Mouse (Mus musculus): ENCODE data around the gene Akap13.

Gene Akap13

DNA sequence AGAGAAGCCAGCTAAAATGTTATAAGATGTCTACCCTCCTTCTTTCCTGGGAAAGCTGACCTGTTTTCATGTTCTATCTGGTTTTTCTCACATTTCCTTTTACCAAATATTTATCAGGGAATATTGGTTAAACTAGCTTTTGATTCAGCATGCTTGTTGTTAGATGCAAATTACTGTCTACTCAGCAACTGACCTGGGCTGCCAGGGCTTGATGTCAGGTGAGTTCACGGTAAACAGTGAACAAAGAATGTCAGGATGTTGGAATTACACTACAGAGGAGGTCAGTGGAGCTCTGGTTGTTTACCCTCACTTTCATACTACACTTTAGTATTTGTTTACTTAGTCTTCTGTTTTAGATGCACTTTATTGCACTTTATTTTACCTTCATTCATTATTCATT is 5.0 kb downstream of the Akap13 start:
- DNase-seq (ENCODE audit: low spot score): no peak

DNA sequence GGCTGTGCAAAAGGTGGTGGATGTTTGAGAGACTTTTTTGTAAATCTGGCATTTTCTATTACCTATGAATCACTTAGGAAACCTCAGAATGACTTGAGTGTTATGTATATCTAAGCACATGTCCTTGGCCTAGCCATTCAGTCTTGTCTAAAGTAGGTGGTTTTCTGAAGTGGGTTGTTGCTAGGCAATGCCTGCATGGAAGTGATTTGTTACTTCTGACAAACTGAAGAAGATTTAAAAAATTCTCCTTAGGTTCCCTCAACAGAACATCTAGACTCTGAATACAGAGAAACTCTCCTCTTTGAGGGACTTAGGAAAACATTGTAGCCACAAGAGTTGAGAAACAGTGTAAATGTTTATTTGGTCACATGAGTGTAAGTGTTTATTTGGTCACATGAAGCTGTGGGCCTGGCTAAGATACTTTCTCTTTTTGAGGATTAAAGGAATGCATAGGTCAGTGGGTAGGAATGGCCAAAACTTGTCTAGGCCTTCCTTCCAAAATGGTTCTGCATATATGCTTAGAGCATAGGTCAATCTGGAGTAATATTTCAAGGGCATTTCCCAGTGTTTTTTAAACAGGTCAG is 8.3 kb downstream of the Akap13 start:
- DNase-seq (ENCODE audit: low spot score): no peak

DNA sequence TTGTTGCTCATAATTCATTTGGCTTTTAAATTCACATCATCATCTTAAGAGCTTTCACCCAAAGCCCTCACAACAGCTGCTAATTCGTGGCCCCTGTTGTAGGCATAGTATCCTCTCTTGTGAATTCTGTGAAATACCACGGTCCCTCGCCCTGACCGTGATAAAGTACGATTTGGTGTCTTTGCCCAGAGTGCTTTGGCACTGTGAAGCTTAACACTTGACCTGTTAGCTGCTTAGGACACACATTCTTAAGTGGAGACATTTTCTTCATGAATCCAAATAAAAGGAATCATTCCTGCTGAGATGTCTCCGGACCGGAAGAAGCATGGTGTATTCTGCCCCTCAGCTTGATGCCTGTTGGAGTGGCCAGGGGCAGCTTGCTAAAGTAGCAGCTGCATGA is 12.5 kb downstream of the Akap13 start:
- DNase-seq (ENCODE audit: low spot score): no peak

GRCm38 (mm10) chr7:75470318-75470925 is 15.1 kb downstream of the Akap13 start:
- no peak for DNase-seq (ENCODE audit: low spot score)

DNA sequence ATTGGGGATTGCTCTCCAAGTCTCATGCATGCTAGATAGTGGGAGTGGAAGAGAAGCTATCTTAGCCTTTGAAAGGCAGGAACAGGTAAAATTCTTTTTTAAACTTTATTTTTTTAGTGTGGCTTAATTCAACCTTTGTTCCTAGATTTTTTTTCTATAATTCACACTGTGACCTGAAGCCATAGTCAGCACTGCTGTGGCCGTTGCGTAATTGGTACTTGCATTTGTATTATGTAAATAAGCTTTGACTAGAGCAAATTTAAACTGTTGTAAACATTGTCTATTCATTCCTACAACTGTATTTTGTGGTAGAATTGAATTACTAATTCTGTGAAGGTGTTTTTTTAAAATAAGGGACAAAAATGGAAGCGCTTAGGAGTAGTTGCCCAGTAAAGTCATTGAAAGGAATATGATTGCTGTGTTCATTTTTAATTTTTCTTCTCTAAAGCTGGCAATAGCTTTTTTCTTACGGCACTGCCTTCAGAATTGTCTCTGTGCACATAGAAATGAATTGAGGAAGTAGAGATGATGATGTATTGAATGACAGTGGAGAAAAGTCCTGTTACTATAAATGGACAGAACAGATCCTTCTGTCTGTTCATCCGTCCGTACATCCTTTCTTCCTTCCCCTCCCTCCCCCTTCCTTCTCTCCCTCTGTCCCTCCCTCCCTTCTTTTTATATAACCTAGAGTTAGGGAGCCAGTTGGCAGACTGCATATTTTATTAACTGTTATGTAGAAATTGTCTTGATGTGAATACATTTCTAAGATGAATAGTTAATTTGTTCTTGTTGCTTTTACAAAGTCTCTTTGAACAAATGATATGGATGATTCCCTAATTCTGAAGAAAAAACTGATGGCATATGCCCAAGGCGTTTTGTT is 17.2 kb downstream of the Akap13 start:
- DNase-seq (ENCODE audit: low spot score): no peak

DNA sequence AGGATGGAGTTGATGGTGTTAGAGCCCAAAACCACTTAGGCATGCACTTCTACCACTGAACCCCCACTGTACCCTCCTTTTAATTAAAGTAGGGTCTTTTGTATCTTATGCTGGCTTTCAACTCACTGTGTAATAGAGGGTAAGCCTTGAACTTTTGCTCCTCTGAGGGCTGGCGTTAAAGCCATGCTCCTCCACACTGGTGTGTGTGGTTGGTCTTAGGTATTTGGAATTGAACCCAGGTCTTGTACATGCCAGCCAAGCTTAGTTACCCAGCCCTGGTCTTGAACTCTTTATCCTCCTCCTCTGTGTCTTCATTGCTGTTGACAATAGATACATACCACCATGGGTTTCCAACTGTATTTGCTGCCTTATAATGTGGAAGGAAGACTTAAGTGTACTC is 18.0 kb downstream of the Akap13 start:
- DNase-seq (ENCODE audit: low spot score): no peak

DNA sequence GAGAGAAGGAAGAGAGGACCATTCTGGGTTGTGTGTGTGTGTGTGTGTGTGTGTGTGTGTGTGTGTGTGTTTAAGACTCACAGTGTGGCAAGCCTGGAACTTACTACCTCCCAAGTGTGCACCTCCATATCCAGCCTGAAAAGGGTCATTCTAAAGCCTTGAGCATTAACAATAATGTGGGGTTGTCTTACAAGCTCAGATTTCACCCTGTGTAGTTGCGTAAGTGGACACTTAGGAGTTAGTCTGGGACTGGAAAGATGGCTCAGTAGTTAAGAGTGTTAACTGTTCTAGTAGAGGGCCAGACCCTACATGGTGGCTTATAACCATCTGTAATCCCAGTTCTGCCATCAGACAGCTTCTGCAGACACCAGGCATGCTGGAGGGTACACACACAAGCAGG is 18.7 kb downstream of the Akap13 start:
- no peak for DNase-seq (ENCODE audit: low spot score)

GRCm38 (mm10) chr7:75474564-75475150 is 19.3 kb downstream of the Akap13 start:
- no peak for DNase-seq (ENCODE audit: low spot score)

GRCm38 (mm10) chr7:75478060-75478459 is 22.7 kb downstream of the Akap13 start:
- no peak for DNase-seq (ENCODE audit: low spot score)

DNA sequence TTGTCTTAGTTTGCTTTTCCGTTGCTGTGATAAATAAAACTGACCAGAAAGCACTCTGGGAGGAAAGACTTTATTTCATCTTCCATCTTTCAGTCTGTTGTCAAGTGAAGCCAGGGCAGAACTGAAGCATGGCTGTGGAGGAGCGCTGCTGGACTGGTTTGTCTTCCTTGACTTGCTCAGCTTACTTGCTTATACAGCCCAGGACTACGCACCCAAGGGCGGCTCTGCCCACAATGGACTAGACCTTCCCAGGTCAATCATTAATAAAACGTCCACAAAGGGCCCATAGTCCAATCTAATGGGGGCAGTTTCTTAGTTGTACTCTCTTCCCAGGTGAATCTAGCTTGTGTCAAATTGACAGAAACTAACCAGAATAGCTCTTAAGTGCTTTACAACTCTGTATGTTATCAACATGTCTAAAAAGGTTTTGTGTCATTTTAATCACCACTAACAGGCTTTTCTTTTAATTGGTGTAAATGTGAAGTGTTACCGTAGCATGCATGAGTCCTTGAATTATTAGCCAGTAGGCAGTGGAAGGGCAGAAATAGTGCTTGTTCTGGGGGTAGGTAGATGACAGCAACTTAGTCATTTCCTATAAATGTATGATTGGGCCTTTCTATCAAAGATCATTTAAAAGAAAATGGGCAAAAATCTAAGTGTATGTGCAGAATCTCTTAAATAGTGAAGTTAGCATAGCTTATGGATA is 25.5 kb downstream of the Akap13 start:
- no peak for DNase-seq (ENCODE audit: low spot score)

- DNase-seq (ENCODE audit: low spot score): no peak
Observed at GRCm38 (mm10) chr7:75486031-75486430, 30.7 kb downstream of the Akap13 start.

- DNase-seq (ENCODE audit: low spot score): no peak
Observed at GRCm38 (mm10) chr7:75495941-75496441, 40.7 kb downstream of the Akap13 start.

DNA sequence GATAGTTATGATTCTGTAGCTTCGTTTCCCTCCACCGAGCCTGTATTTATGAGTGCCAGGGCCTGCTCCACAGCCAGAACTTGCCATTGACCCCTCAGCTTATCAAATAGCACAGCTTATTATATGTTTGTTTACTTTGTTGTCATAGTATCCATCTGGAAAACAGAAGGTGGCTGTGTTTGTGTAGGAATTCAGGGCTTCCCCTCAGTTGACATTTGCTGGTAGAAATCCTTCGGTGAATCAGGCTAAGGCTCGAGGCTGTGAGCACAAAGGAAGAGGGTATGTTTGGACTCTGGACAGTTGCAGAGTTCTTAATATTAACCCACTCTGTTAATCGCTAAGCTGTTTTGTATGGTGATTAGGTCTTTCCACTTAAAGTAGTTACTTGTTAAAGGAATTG is 43.3 kb downstream of the Akap13 start:
- DNase-seq (ENCODE audit: low spot score): no peak

DNA sequence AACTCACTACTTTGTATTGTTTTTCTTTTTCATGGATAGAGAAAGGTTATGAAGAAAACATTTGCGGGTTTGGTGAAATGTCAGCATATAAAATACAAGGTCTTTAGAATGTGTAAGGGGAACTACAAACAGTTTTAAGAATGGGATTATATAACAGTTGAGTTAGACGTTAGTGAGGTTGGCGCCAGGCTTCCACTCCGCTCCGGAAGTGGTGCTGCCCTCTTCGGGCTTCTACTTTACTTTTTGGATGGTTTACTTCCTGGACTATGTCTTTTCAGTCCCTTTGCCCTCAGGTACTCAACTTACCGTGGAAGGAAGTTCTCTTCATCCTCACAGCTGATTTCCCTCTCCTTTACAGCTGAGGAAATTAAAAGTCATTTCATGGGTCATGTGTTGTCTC is 43.9 kb downstream of the Akap13 start:
- no peak for DNase-seq (ENCODE audit: low spot score)

DNA sequence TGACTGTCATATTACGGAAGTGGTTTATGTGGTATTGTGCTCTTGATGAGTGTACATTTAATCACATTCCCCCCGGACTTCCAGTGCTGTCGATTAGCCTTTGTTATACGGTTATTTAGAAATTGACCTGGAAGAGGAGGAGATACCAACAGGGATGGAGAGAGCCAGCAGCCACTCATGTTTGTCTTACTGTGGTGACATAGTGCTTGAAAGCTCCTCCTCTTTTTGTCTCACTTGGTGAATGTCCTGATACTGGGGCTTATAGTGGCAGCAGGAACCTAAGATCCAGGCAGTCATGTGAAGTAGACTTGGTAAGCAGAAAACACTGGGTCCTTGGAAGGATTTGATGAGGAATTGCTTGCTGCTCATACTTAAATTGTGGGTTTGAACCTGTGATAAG is 44.8 kb downstream of the Akap13 start:
- no peak for DNase-seq (ENCODE audit: low spot score)

- no peak for DNase-seq (ENCODE audit: low spot score)
Observed at GRCm38 (mm10) chr7:75500793-75501192, 45.5 kb downstream of the Akap13 start.

DNA sequence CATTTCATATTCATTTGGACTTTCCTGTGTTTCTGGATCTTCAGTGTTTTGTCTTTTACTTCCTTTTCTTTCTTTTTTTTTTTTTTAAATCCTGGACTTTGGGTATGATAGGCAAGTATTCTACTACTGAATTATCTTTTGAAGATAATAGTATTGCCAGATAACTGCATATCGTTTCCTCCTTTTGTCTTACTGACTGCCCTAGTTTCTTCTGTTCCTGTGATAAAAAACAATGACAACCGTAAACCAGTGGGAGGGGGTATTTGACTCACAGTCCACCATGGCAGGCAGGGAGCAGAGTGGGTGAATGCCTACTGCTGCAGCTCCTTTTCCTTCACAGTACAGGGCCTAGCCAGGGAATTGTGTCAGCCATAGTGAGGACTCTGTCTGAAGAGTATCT is 49.2 kb downstream of the Akap13 start:
- DNase-seq (ENCODE audit: low spot score): no peak

- no peak for DNase-seq (ENCODE audit: low spot score)
Observed at GRCm38 (mm10) chr7:75506628-75507027, 51.3 kb downstream of the Akap13 start.

GRCm38 (mm10) chr7:75509085-75509873 is 53.9 kb downstream of the Akap13 start:
- no peak for DNase-seq (ENCODE audit: low spot score)

GRCm38 (mm10) chr7:75515472-75515871 is 60.1 kb downstream of the Akap13 start:
- DNase-seq (ENCODE audit: low spot score): no peak

All from testis, postnatal 14 days (tissue).